7 mouse cellular contexts compared by ENCODE assay signal in genomic region chr9:83833811-83834747, GRCm38 (mm10). TPM values are rescaled to one million over a fixed set of nuclear protein-coding genes. Genes with fewer than 3 reads are reported as not detected.
DNase-seq lines count a peak whose midpoint lies in the region; ATAC-seq and TF ChIP-seq lines count a peak whose summit lies in the region.

Gene Ttk (plus strand): TSS chr9:83834689.

- no peaks in the 10 kb centered on the region for H3K27me3 ChIP-seq in intestine, postnatal 0 days (replicated peaks; ENCODE audit: control insufficient read depth, insufficient read depth, low read length)
- H3K27me3 ChIP-seq in midbrain, embryonic 12.5 days: no peaks in the 10 kb centered on the region
- no peaks in the 10 kb centered on the region for H3K27me3 ChIP-seq in small intestine, adult 2 months (ENCODE audit: control insufficient read depth, insufficient read depth, low read length)

- no peaks in the 10 kb centered on the region for H3K4me1 ChIP-seq in intestine, postnatal 0 days (replicated peaks; ENCODE audit: control insufficient read depth, insufficient read depth, low read length)
- H3K4me1 ChIP-seq in midbrain, embryonic 12.5 days: peaks cover 14% of the 10 kb centered on the region
- H3K4me1 ChIP-seq in small intestine, adult 2 months (ENCODE audit: control insufficient read depth, insufficient read depth, insufficient read length, low read length): no peaks in the 10 kb centered on the region

- peak within 1 kb of the TSS; percentile 89 for H3K4me3 ChIP-seq in intestine, postnatal 0 days (ENCODE audit: low read depth, low read length)
- H3K4me3 ChIP-seq in midbrain, embryonic 12.5 days: peak within 1 kb of the TSS; percentile 85
- H3K4me3 ChIP-seq in small intestine, adult 2 months (ENCODE audit: low read depth, low read length): peak within 1 kb of the TSS; percentile 78

- H3K27ac ChIP-seq in intestine, postnatal 0 days (ENCODE audit: low read depth, low read length): peak within 1 kb of the TSS; percentile 54; the same call in 1 of the 2 replicates
- H3K27ac ChIP-seq in midbrain, embryonic 12.5 days (replicated peaks): peak within 1 kb of the TSS; percentile 95
- H3K27ac ChIP-seq in small intestine, adult 2 months (ENCODE audit: insufficient read depth, low read depth, low read length): peak within 1 kb of the TSS; percentile 29; the same call in 1 of the 2 replicates

- no peaks in the 10 kb centered on the region for H3K36me3 ChIP-seq in intestine, postnatal 0 days (ENCODE audit: control insufficient read depth, insufficient read depth)
- H3K36me3 ChIP-seq in midbrain, embryonic 12.5 days: no peaks in the 10 kb centered on the region
- H3K36me3 ChIP-seq in small intestine, adult 2 months (ENCODE audit: control insufficient read depth, insufficient read depth, low read length): no peaks in the 10 kb centered on the region

- no peak for TF ChIP-seq CTCF in intestine, postnatal 0 days (IDR thresholded peaks at IDR 0.05; ENCODE audit: low read depth)
- TF ChIP-seq CTCF in small intestine, adult 2 months (IDR thresholded peaks at IDR 0.05; ENCODE audit: extremely low read depth, insufficient read length, insufficient replicate concordance, low read depth, low read length): no peak

- TF ChIP-seq POLR2A in small intestine, adult 2 months (IDR thresholded peaks at IDR 0.05; ENCODE audit: low read depth, low read length): peak; percentile 67

- H3K4me2 ChIP-seq in intestine, postnatal 0 days (replicated peaks; ENCODE audit: low read depth): peak within 1 kb of the TSS; percentile 93
- H3K4me2 ChIP-seq in midbrain, embryonic 12.5 days (replicated peaks): peak within 1 kb of the TSS; percentile 60

- intact Hi-C loops in left cerebral cortex, postnatal 4 days (cut with DNase I): no loop called here

- DNase-seq in adrenal gland, adult 2 months: peak; percentile 93
- peak; percentile 87 for DNase-seq in embryo, embryonic 11.5 days (ENCODE audit: low read depth, low spot score)
- peak; percentile 80 to 90 for DNase-seq in gastrocnemius, postnatal 4 days (ENCODE audit: low spot score in 2 of 2)
- DNase-seq in left cerebral cortex, postnatal 4 days: peak; percentile 94

- peak; percentile 100 for ATAC-seq in intestine, postnatal 0 days
- ATAC-seq in midbrain, embryonic 12.5 days (ENCODE audit: low FRiP score, low read depth): peak; percentile 99

- peak within 1 kb of the TSS; percentile 67 for H3K9ac ChIP-seq in intestine, postnatal 0 days (ENCODE audit: low read depth, low read length)
- peak within 1 kb of the TSS; percentile 78 for H3K9ac ChIP-seq in midbrain, embryonic 12.5 days (replicated peaks)

- 2% methylated on average over 38 of the region's 38 CpGs for WGBS in intestine, postnatal 0 days
- WGBS in midbrain, embryonic 12.5 days: 1% methylated on average over 38 of the region's 38 CpGs
- WGBS in small intestine, adult 2 months: 1% methylated on average over 38 of the region's 38 CpGs

- H3K9me3 ChIP-seq in intestine, postnatal 0 days (ENCODE audit: control insufficient read depth): no peaks in the 10 kb centered on the region
- no peaks in the 10 kb centered on the region for H3K9me3 ChIP-seq in midbrain, embryonic 12.5 days

RNA-seq across cellular contexts. Expression of gene Ttk, which starts in this region (rescaled TPM):
- total RNA-seq in adrenal gland, adult 2 months (2021): 1 to 10 TPM; 1.2 to 6.5 TPM
- 0.03 and 0.10 TPM in 2 replicates for polyA plus RNA-seq in adrenal gland, adult 2 months (2012; rRNA removed)
- 1 to 10 TPM; 9.4 to 9.7 TPM for total RNA-seq in gastrocnemius, postnatal 4 days (2021)
- 4.5 and 5.0 TPM in 2 replicates for polyA plus RNA-seq in intestine, postnatal 0 days (2015; fragmentation: Nextera tagmentation; extraction: Ambion mirVana)
- total RNA-seq in left cerebral cortex, postnatal 4 days (2021): 1 to 10 TPM; 4.2 to 4.8 TPM
- 34.6 and 36.8 TPM in 2 replicates for polyA plus RNA-seq in midbrain, embryonic 12.5 days (2016; fragmentation: Nextera tagmentation; extraction: Ambion mirVana)
- 0.23 and 0.47 TPM in 2 replicates for polyA plus RNA-seq in small intestine, adult 2 months (2012; rRNA removed)

Comparison
In these comparisons a context has a peak if more than half of its experiments do, and no peak if none do; other contexts are left out.
1. Peak in every context shown above with its lines: DNase-seq, ATAC-seq, H3K4me3 ChIP-seq and H3K27ac ChIP-seq.
2. H3K27ac ChIP-seq: peak in every context shown above with its lines; median percentile 95 in midbrain, embryonic 12.5 days; 54 in intestine, postnatal 0 days; 29 in small intestine, adult 2 months.